ENCODE assay signal across 9 mouse cellular contexts in the genomic region with DNA sequence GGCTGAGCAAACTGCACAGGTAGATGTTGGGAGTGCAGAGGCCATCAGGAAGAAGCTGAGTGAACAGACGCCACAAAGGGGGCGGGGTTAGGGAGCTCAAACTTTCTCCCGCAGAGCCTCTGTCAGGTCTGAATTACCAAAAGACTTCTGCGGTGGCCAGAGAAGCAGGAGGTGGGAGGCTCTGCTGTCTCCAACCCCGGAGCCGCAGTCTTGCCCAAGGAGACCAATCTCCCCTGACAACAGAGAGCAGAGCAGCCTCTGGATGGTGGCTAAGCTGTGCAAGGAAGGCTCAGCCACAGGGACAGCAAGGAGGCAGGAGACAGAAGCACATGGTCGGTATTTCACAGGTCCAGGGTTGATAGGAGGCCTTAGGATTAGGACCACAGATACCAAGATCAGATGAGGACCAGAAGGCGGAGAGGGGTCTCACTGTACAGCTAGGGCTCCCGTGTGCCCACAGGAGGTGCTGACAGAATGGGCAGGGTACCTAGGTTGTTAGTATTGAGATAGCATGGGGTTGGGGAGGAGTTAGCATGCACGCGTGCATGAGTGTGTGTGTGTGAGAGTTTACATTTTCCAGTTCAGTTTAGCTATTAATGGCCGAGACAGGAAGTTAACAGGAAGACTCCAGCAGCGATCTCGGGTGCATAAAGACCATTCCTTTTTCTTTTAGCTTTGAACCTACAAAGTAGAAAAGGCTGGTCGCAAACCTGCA. TPM values are rescaled to one million over a fixed set of nuclear protein-coding genes. Genes with fewer than 3 reads are reported as not detected.
DNase-seq lines count a peak whose midpoint lies in the region; ATAC-seq and TF ChIP-seq lines count a peak whose summit lies in the region.
"Had no signal": no experiment of that assay in that cellular context is flagged by ENCODE, and none has a peak within 500 bp of the region (broad histone marks: within the 10 kb centered on the region; RNA-seq: fewer than 3 reads in every experiment).

No protein-coding gene starts in this region.

- H3K4me3 ChIP-seq in kidney, embryonic 16.5 days (ENCODE audit: low read length) = no peak overlapping the region
- H3K4me3 ChIP-seq in E14TG2a.4 (replicated peaks; ENCODE audit: low read length) = 0 out of 2 replicates have a peak overlapping the region, but pooled peaks have one; percentile 30
- H3K4me3 ChIP-seq in hindbrain, embryonic 11.5 days (ENCODE audit: low read depth, low read length) = no peak overlapping the region
- H3K4me3 ChIP-seq in liver, postnatal 0 days (ENCODE audit: low read depth, low read length) = no peak overlapping the region
- no peak overlapping the region for H3K4me3 ChIP-seq in cerebellum, adult 2 months (replicated peaks; ENCODE audit: insufficient read depth, low read depth, low read length)

- no peak for DNase-seq in kidney, adult 9 months
- peak; percentile 21 for DNase-seq in hindbrain, embryonic 11.5 days (ENCODE audit: low spot score)
- DNase-seq in liver, postnatal 0 days = no peak
- DNase-seq in left cerebral cortex, adult 9 months (ENCODE audit: low spot score in 2 of 2) = no peak
- DNase-seq in c-Kit-positive CD71-positive TER-119-positive erythroid progenitor cells, embryonic 14.5 days (ENCODE audit: low spot score) = no peak
- no peak for DNase-seq in cerebellum, adult 2 months
- DNase-seq: kidney, postnatal 25 days had no signal

- H3K4me2 ChIP-seq in kidney, embryonic 16.5 days (replicated peaks; ENCODE audit: low read depth, low read length) = no peak overlapping the region
- H3K4me2 ChIP-seq in hindbrain, embryonic 11.5 days (replicated peaks; ENCODE audit: low read depth, low read length) = no peak overlapping the region
- H3K4me2 ChIP-seq in liver, postnatal 0 days (ENCODE audit: low read depth, low read length) = peak overlapping the region; percentile 39; the same call in 1 of the 2 replicates

- H3K27ac ChIP-seq in kidney, embryonic 16.5 days (ENCODE audit: low read length) = no peak overlapping the region
- H3K27ac ChIP-seq in hindbrain, embryonic 11.5 days (ENCODE audit: low read depth, low read length) = no peak overlapping the region
- H3K27ac ChIP-seq in liver, postnatal 0 days (ENCODE audit: low read depth) = no peak overlapping the region
- H3K27ac ChIP-seq in cerebellum, adult 2 months (ENCODE audit: insufficient read depth, low read length) = no peak overlapping the region

- no peak for TF ChIP-seq EP300 in liver, postnatal 0 days (IDR thresholded peaks at IDR 0.05; ENCODE audit: low read depth)

- 54% methylated on average over 15 of the region's 15 CpGs for WGBS in kidney, embryonic 16.5 days
- 46% methylated on average over 15 of the region's 15 CpGs for whole genome bisulfite sequencing in hindbrain, embryonic 11.5 days
- WGBS in liver, postnatal 0 days (ENCODE audit: insufficient replicate concordance) = 23% methylated on average over 15 of the region's 15 CpGs
- WGBS in cerebellum, adult 2 months = 28% methylated on average over 15 of the region's 15 CpGs

- TF ChIP-seq CTCF in E14TG2a.4 (conservative IDR thresholded peaks at IDR 0.05; ENCODE audit: low read length) = no peak
- no peak for TF ChIP-seq CTCF in liver, postnatal 0 days (IDR thresholded peaks at IDR 0.05; ENCODE audit: low read depth)
- TF ChIP-seq CTCF in cerebellum, adult 2 months (IDR thresholded peaks at IDR 0.05; ENCODE audit: borderline replicate concordance, insufficient read depth, low read depth, low read length) = no peak

- no peaks in the 10 kb centered on the region for H3K36me3 ChIP-seq in kidney, embryonic 16.5 days (ENCODE audit: insufficient read depth, low read length)
- peaks cover 44% of the 10 kb centered on the region for H3K36me3 ChIP-seq in E14TG2a.4 (ENCODE audit: insufficient read depth, low read length)
- H3K36me3 ChIP-seq in hindbrain, embryonic 11.5 days (ENCODE audit: control insufficient read depth, insufficient read depth, low read length) = no peaks in the 10 kb centered on the region
- H3K36me3 ChIP-seq in liver, postnatal 0 days (replicated peaks; ENCODE audit: insufficient read depth, low read length) = 0 out of 2 replicates have a peak, but pooled peaks cover 5% of the 10 kb centered on the region

- no peak for ATAC-seq in kidney, embryonic 16.5 days (ENCODE audit: low FRiP score, low TSS enrichment)
- ATAC-seq in hindbrain, embryonic 11.5 days (ENCODE audit: low FRiP score) = no peak
- ATAC-seq in liver, postnatal 0 days = no peak

- peak overlapping the region; percentile 13; the same call in 1 of the 2 replicates for H3K9ac ChIP-seq in kidney, embryonic 16.5 days (replicated peaks; ENCODE audit: low read length)
- no peak overlapping the region for H3K9ac ChIP-seq in hindbrain, embryonic 11.5 days (ENCODE audit: low read depth, low read length)
- peak overlapping the region; percentile 32; the same call in 1 of the 2 replicates for H3K9ac ChIP-seq in liver, postnatal 0 days (replicated peaks)

- TF ChIP-seq POLR2A in cerebellum, adult 2 months (IDR thresholded peaks at IDR 0.05; ENCODE audit: borderline replicate concordance, insufficient read depth, low read length) = no peak

- H3K9me3 ChIP-seq in kidney, embryonic 16.5 days (ENCODE audit: low read length) = no peaks in the 10 kb centered on the region
- H3K9me3 ChIP-seq in E14TG2a.4 (ENCODE audit: low read length) = no peaks in the 10 kb centered on the region
- no peaks in the 10 kb centered on the region for H3K9me3 ChIP-seq in hindbrain, embryonic 11.5 days (ENCODE audit: control insufficient read depth, low read length)
- H3K9me3 ChIP-seq in liver, postnatal 0 days (ENCODE audit: low read length) = no peaks in the 10 kb centered on the region

- H3K4me1 ChIP-seq in kidney, embryonic 16.5 days (ENCODE audit: insufficient read depth, low read length) = no peaks in the 10 kb centered on the region
- H3K4me1 ChIP-seq in E14TG2a.4 (replicated peaks; ENCODE audit: low read depth, low read length) = peaks cover 77% of the 10 kb centered on the region
- 0 out of 2 replicates have a peak, but pooled peaks cover 2% of the 10 kb centered on the region for H3K4me1 ChIP-seq in hindbrain, embryonic 11.5 days (replicated peaks; ENCODE audit: control insufficient read depth, insufficient read depth, low read length)
- H3K4me1 ChIP-seq in liver, postnatal 0 days (ENCODE audit: insufficient read depth) = peaks cover 8% of the 10 kb centered on the region; the same call in 1 of the 2 replicates
- no peaks in the 10 kb centered on the region for H3K4me1 ChIP-seq in cerebellum, adult 2 months (ENCODE audit: control insufficient read depth, insufficient read depth, low read length)

- no peaks in the 10 kb centered on the region for H3K27me3 ChIP-seq in kidney, embryonic 16.5 days (ENCODE audit: insufficient read depth, low read length)
- no peaks in the 10 kb centered on the region for H3K27me3 ChIP-seq in E14TG2a.4 (ENCODE audit: insufficient read depth, low read length)
- no peaks in the 10 kb centered on the region for H3K27me3 ChIP-seq in hindbrain, embryonic 11.5 days (ENCODE audit: control insufficient read depth, insufficient read depth, low read length)
- no peaks in the 10 kb centered on the region for H3K27me3 ChIP-seq in liver, postnatal 0 days (ENCODE audit: insufficient read depth, low read length)
- no peaks in the 10 kb centered on the region for H3K27me3 ChIP-seq in cerebellum, adult 2 months (ENCODE audit: control insufficient read depth, insufficient read depth, low read length)

RNA-seq across cellular contexts. Expression of a gene that starts 8.8 kb away (rescaled TPM):
- polyA plus RNA-seq in kidney, embryonic 16.5 days (2015; fragmentation: Nextera tagmentation; extraction: Ambion mirVana) = 66.8 and 78.7 TPM in 2 replicates
- polyA plus RNA-seq in hindbrain, embryonic 11.5 days (2014; fragmentation: Nextera tagmentation; extraction: Ambion mirVana) = 60.2 and 60.7 TPM in 2 replicates
- polyA plus RNA-seq in liver, postnatal 0 days (2015; fragmentation: Nextera tagmentation; extraction: Ambion mirVana) = 8.3 and 9.5 TPM in 2 replicates
- polyA plus RNA-seq in cerebellum, adult 2 months (2012; rRNA removed) = 29.9 and 31.4 TPM in 2 replicates

RNA-seq across cellular contexts. Expression of a gene that starts 8.8 kb away (rescaled TPM):
- 2.1 and 3.7 TPM in 2 replicates for polyA plus RNA-seq in kidney, embryonic 16.5 days (2015; fragmentation: Nextera tagmentation; extraction: Ambion mirVana)
- 2.0 and 2.3 TPM in 2 replicates for polyA plus RNA-seq in hindbrain, embryonic 11.5 days (2014; fragmentation: Nextera tagmentation; extraction: Ambion mirVana)
- 0.40 and 0.61 TPM in 2 replicates for polyA plus RNA-seq in liver, postnatal 0 days (2015; fragmentation: Nextera tagmentation; extraction: Ambion mirVana)
- 2.6 and 4.1 TPM in 2 replicates for polyA plus RNA-seq in cerebellum, adult 2 months (2012; rRNA removed)

RNA-seq across cellular contexts. Expression of a gene that starts 27.2 kb away (rescaled TPM):
- 56.1 and 65.7 TPM in 2 replicates for polyA plus RNA-seq in kidney, embryonic 16.5 days (2015; fragmentation: Nextera tagmentation; extraction: Ambion mirVana)
- 46.1 and 53.2 TPM in 2 replicates for polyA plus RNA-seq in hindbrain, embryonic 11.5 days (2014; fragmentation: Nextera tagmentation; extraction: Ambion mirVana)
- polyA plus RNA-seq in liver, postnatal 0 days (2015; fragmentation: Nextera tagmentation; extraction: Ambion mirVana) = 26.7 and 29.9 TPM in 2 replicates
- 78.0 and 83.9 TPM in 2 replicates for polyA plus RNA-seq in cerebellum, adult 2 months (2012; rRNA removed)

RNA-seq across cellular contexts. Expression of a gene that starts 27.7 kb away (rescaled TPM):
- polyA plus RNA-seq in kidney, embryonic 16.5 days (2015; fragmentation: Nextera tagmentation; extraction: Ambion mirVana) = 0.77 and 0.84 TPM in 2 replicates
- 0.40 and 1.0 TPM in 2 replicates for polyA plus RNA-seq in hindbrain, embryonic 11.5 days (2014; fragmentation: Nextera tagmentation; extraction: Ambion mirVana)
- 0.06 and 0.11 TPM in 2 replicates for polyA plus RNA-seq in liver, postnatal 0 days (2015; fragmentation: Nextera tagmentation; extraction: Ambion mirVana)
- 1.8 and 2.2 TPM in 2 replicates for polyA plus RNA-seq in cerebellum, adult 2 months (2012; rRNA removed)

RNA-seq across cellular contexts. Expression of a gene that starts 30.4 kb away (rescaled TPM):
- polyA plus RNA-seq in kidney, embryonic 16.5 days (2015; fragmentation: Nextera tagmentation; extraction: Ambion mirVana) = 16.1 and 16.3 TPM in 2 replicates
- polyA plus RNA-seq in hindbrain, embryonic 11.5 days (2014; fragmentation: Nextera tagmentation; extraction: Ambion mirVana) = 6.9 and 8.0 TPM in 2 replicates
- 4.5 and 5.4 TPM in 2 replicates for polyA plus RNA-seq in liver, postnatal 0 days (2015; fragmentation: Nextera tagmentation; extraction: Ambion mirVana)
- 17.2 and 17.9 TPM in 2 replicates for polyA plus RNA-seq in cerebellum, adult 2 months (2012; rRNA removed)
